Mouse (Mus musculus): ENCODE measurements around the gene D6Ertd527e.
A peak's percentile ranks its signal among the peaks of the same experiment; 100 is the strongest.

The D6Ertd527e gene

DNA sequence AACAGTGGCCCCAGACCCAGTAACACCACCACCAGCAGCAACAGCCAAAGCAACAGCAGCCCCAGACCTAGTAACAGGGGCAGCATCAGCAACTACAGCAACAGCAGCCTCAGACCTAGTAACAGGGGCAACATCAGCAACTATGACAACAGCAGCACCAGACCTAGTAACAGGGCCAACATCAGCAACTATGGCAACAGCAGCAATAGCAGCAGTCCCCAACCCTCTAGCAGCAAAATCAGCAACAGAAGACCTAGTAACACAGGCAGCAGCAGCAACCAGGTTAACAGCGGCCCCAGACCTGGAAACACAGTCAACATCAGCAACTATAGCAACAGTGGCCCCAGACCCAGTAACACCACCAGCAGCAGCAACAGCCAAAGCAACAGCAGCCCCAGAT is 6.9 kb downstream of the D6Ertd527e start:
- DNase-seq (ENCODE audit: low read depth, low spot score): no peak

DNA sequence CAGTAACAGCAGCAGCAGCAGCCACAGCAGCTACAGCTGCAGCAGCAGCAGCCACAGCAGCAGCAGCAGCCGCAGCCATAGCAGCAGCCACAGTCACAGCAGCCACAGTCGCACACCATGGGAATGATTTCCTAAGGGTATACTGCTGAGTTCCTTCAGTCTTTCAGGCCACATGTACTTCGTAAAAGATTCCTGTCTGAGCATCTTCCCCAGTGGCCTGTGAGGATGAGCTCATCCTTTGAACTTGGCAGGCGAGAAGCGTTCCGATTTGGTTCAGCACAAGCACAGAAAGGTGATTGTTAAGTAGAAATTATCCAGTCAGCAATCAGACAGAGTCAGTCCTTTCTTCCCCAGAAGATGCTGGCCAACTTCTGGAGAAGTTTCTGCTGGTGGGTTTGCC is 7.6 kb downstream of the D6Ertd527e start:
- DNase-seq (ENCODE audit: low read depth, low spot score): no peak

- no peak for DNase-seq (ENCODE audit: low read depth, low spot score)
Measured at GRCm38 (mm10) chr6:87115981-87116380, 11.4 kb downstream of the D6Ertd527e start.

DNA sequence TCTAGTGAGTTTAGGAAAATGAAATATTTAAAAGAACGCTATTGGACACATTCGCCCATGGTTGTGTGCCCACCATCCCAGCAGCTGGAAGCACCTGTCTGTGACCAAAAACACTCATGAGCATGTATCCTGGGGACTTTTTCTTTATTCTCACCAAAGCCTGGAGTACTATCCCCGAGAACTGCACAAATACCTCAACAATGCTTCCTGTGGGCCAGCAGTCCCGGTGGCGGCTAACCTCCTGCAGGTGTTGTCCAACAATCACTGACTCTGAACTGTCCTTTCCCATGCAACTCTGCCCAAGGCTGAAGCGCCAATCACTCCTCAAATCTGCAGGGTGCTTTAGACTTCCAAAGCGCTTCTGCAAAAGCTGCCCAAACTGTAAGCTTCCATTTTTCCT is 12.1 kb downstream of the D6Ertd527e start:
- DNase-seq (ENCODE audit: low read depth, low spot score): no peak

DNA sequence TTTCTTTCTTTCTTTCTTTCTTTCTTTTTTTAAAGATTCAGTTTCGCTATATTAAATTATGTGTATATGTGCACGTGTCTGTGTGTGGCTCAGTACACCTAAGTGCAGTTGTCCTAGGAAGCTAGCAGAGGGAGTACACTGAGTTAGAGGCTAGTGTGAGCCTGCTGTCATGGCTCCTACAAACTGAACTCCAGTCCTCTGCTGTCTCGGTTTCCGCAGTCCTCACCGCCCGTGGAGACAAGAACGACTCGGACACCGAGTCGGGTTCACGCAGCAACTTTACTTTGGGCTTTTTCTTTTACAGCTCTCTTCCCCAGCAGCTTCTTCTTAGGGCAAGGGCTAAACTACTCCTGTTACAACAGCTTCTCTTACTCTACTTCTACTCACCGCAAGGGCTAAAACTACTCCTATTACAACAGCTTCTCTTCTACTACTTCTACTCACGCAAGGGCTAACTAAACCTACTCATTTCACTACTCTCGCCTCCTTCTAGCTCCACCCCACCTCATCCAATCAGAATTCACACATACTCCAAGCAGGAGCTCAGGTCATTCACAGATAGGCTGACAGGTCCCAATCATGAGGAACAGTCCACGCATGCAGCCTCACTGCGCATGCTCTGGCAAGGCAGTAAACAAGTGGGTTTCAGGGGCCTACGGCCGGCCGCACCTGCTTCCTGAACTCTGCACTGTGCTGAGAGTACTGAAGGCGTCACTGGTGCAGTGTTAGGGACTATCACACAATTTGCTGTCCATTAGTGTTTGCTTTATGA is 14.7 kb downstream of the D6Ertd527e start:
- DNase-seq (ENCODE audit: low read depth, low spot score): peak; percentile 86

DNA sequence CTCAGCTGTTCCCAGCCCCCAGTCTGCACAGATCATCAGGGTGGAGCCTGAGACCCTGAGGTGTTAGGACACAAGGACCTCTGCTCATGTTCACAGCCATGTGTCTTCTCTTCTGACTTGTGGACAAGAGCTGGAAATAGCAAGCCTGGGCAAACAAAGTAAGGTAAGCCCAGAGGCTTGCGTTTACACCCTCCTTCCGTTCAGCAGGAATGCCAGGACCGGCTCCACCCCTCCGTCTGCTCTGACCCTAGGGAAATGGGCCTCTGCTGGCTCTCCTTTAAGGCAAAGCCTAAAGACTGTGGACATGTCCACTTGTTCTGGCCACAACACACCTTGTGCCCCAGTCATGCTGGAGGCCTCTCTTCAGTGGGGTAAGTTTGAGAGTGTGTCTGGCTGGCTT is 15.4 kb downstream of the D6Ertd527e start:
- no peak for DNase-seq (ENCODE audit: low read depth, low spot score)

GRCm38 (mm10) chr6:87120661-87121060 is 16.1 kb downstream of the D6Ertd527e start:
- DNase-seq (ENCODE audit: low read depth, low spot score): peak; percentile 82

GRCm38 (mm10) chr6:87121961-87122360 is 17.4 kb downstream of the D6Ertd527e start:
- DNase-seq (ENCODE audit: low read depth, low spot score): no peak

DNA sequence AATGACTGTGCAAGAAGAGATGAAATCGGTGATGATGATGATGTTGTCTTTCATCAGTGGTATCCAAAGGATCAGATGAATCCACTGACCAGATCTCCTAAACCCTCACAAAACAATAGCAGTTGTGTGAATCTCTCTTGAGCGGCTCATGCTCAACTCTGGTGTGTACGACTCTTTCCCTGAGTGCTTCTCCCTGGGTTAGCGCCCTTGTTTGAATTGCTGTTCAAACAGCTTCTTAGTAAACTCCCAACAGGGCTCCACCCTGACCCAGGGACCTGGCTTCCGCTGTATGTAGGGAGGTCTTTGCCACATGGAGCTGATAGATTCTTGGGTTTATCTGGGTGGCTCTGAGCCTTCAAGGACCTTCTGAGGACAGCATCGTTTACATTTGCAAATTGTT is 18.9 kb downstream of the D6Ertd527e start:
- peak; percentile 41 for DNase-seq (ENCODE audit: low read depth, low spot score)

DNA sequence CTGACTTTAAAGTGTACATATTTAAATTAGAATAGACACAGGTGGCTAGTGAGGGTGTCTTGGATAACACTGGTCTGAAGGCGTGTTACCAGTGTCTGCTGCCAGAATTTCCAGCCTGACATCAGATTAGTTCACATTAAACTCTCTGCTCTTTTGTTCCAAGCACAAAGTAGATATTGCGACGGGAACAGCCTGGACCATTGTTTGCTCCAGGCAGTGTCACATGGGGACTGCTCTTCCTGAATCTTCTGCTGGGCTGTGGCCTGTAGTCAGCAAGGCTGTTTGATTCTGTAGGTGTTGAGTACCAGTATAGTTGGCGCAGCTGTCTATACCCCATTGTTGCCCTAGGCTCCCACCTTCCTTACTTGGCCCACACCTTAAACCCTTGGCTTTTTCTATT is 19.4 kb downstream of the D6Ertd527e start:
- peak; percentile 34 for DNase-seq (ENCODE audit: low read depth, low spot score)

- no peak for DNase-seq (ENCODE audit: low read depth, low spot score)
Measured at GRCm38 (mm10) chr6:87127049-87127753, 22.7 kb downstream of the D6Ertd527e start.

GRCm38 (mm10) chr6:87129861-87130260 is 25.3 kb downstream of the D6Ertd527e start:
- no peak for DNase-seq (ENCODE audit: low read depth, low spot score)

- DNase-seq (ENCODE audit: low read depth, low spot score): no peak
Measured at GRCm38 (mm10) chr6:87130628-87131027, 26.1 kb downstream of the D6Ertd527e start.

DNA sequence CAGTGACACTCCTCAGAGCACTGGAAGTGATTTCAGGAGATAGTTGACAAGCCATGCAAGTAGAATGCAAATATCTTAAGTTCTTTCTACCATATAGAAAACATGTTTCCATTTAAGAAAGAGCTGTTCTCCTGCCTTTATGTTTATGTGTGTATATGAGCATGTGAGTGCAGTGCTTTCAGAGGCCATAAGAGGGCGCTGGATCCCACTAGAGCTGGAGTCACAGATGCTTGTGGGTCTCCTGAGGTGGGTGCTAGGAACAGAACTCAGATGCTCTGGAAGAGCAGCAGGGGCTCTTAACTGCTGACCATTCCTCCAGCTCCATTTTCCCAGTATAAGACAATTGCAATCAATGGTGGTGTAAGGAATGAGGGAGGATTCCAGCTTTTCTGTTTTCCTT is 26.5 kb downstream of the D6Ertd527e start:
- DNase-seq (ENCODE audit: low read depth, low spot score): peak; percentile 28

- DNase-seq (ENCODE audit: low read depth, low spot score): no peak
Measured at GRCm38 (mm10) chr6:87133520-87133919, 29.0 kb downstream of the D6Ertd527e start.

GRCm38 (mm10) chr6:87133966-87134546 is 29.5 kb downstream of the D6Ertd527e start:
- no peak for DNase-seq (ENCODE audit: low read depth, low spot score)

DNA sequence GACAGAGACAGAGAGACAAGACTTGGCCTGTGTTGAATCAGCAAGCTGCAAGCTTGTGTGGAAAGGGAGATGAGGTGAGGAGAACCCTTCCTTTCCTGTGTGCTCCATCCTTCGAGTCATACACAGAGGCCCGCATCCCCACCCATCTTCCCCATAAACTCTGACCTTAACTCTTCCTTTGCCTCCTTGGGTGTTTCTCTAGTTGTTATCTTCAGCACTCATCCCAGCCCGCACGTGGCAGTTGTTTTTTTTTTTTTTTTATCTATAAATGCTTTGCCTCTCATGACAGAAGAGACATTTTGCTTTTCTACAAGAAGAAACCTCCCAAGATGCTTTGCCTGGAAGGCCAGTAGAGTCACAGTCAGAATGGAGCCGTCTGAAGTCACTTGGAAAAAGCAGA is 33.9 kb downstream of the D6Ertd527e start:
- DNase-seq (ENCODE audit: low read depth, low spot score): no peak

GRCm38 (mm10) chr6:87139796-87140553 is 35.4 kb downstream of the D6Ertd527e start:
- DNase-seq (ENCODE audit: low read depth, low spot score): no peak

DNA sequence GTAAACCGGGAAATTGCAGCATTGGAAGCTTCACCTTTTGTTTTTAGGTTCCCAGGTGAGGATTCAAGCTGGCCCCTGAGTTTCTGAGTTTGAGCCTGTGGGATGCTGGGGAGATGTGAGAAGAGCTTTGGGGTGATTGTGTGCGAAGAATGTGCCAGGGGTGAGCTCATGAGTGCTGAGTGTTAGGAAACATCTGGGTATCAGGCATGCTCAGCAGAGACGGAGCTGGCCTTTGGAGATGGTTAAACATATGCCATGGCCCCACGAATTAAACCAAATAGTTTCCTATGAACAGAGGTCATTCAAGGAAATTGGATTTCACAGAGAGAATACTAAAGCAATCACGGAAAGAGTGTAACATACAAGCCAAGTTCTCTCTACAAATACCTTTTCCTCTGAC is 37.7 kb downstream of the D6Ertd527e start:
- no peak for DNase-seq (ENCODE audit: low read depth, low spot score)

- no peak for DNase-seq (ENCODE audit: low read depth, low spot score)
Measured at GRCm38 (mm10) chr6:87143594-87143993, 39.0 kb downstream of the D6Ertd527e start.

- DNase-seq (ENCODE audit: low read depth, low spot score): no peak
Measured at GRCm38 (mm10) chr6:87147921-87148320, 43.4 kb downstream of the D6Ertd527e start.

GRCm38 (mm10) chr6:87150471-87150870 is 45.9 kb downstream of the D6Ertd527e start:
- peak; percentile 55 for DNase-seq (ENCODE audit: low read depth, low spot score)
